Mouse (Mus musculus) heart, postnatal 0 days (tissue): Measurements from ENCODE around the gene Crlf2.

ENCODE experiments used
- CTCF ChIP-seq: IDR thresholded peaks from 2 replicates; pipeline ENCODE4 v1.5.1; 2016; ENCODE audit warnings: antibody characterized with exemption, control low read depth, low read depth
- EP300 ChIP-seq: IDR thresholded peaks from 2 replicates; pipeline ENCODE4 v1.6.1; 2016; ENCODE audit warnings: antibody characterized with exemption, low read depth

GRCm38 (mm10) chr5:109552116-109552515 is 6.7 kb downstream of the Crlf2 start:
- TF ChIP-seq CTCF = no peak
- TF ChIP-seq EP300 = no peak
